Mouse (Mus musculus): ENCODE data around the gene Spred2. TPM values are rescaled to one million over a fixed set of nuclear protein-coding genes. Genes with fewer than 3 reads are reported as not detected.

The Spred2 gene
- total and polyA plus RNA-seq, 3 experiments, result 7.8 to 76.0 (median 25.9) TPM

GRCm38 (mm10) chr11:19911216-19911615, 13.0 kb upstream of the Spred2 start:
- Histone ChIP-seq H3K4me3 (ENCODE audit: control insufficient read depth in 1 of 2, insufficient read depth in 1 of 2, low read depth in 2 of 2, low read length in 2 of 2) (no peak overlapping the region), H3K27me3 (ENCODE audit: control insufficient read depth in 1 of 2, insufficient read depth in 2 of 2, low read length in 2 of 2) (no peaks in the 10 kb centered on the region), H3K4me1 (ENCODE audit: control insufficient read depth in 1 of 2, insufficient read depth in 2 of 2, low read length in 2 of 2) (no peaks in the 10 kb centered on the region), H3K9ac (ENCODE audit: control insufficient read depth, low read depth, low read length, poor library complexity, severe bottlenecking) (no peak overlapping the region), H3K36me3 (ENCODE audit: control insufficient read depth in 1 of 2, insufficient read depth in 2 of 2, low read length in 2 of 2) (no peaks in the 10 kb centered on the region), H3K9me3 (replicated peaks; ENCODE audit: insufficient read depth, low read length) (no peaks in the 10 kb centered on the region), H3K79me2 (ENCODE audit: control insufficient read depth, insufficient read depth, low read length, poor library complexity) (no peaks in the 10 kb centered on the region), H3K27ac (ENCODE audit: control insufficient read depth, low read depth, low read length) (no peak overlapping the region)
- DNase-seq (ENCODE audit: low read depth, low spot score), result no peak
- TF ChIP-seq MAX (IDR thresholded peaks at IDR 0.05; ENCODE audit: low read length), result no peak
- TF ChIP-seq MEF2A (IDR thresholded peaks at IDR 0.05; ENCODE audit: extremely low read depth, insufficient replicate concordance, low read depth, low read length, poor library complexity, severe bottlenecking), result no peak
- no peak for TF ChIP-seq ELF1 (IDR thresholded peaks at IDR 0.05; ENCODE audit: low read depth, low read length)
- no peak for TF ChIP-seq MAFK (IDR thresholded peaks at IDR 0.05; ENCODE audit: borderline replicate concordance, low read depth, low read length)
- no peak for TF ChIP-seq EP300 (IDR thresholded peaks at IDR 0.05; ENCODE audit: low read depth in 1 of 2, low read length in 2 of 2)
- TF ChIP-seq GABPA (IDR thresholded peaks at IDR 0.05; ENCODE audit: low read depth, low read length), result no peak
- no peak for TF ChIP-seq UBTF (IDR thresholded peaks at IDR 0.05; ENCODE audit: borderline replicate concordance, insufficient read depth, low read depth, low read length)
- no peak for TF ChIP-seq ZMIZ1 (IDR thresholded peaks at IDR 0.05; ENCODE audit: low read depth, low read length)
- no peak for TF ChIP-seq USF1 (IDR thresholded peaks at IDR 0.05; ENCODE audit: low read depth, low read length)
- no peak for TF ChIP-seq HCFC1 (IDR thresholded peaks at IDR 0.05; ENCODE audit: low read depth, low read length)
- TF ChIP-seq MYB (IDR thresholded peaks at IDR 0.05; ENCODE audit: low read depth, low read length), result no peak
- no peak for TF ChIP-seq NELFE (IDR thresholded peaks at IDR 0.05; ENCODE audit: low read depth, low read length)
- no peak for TF ChIP-seq ZNF384 (IDR thresholded peaks at IDR 0.05; ENCODE audit: low read depth, low read length)
- no peak for TF ChIP-seq TBP (IDR thresholded peaks at IDR 0.05; ENCODE audit: low read depth, low read length)
- TF ChIP-seq MYC (IDR thresholded peaks at IDR 0.05; ENCODE audit: low read depth, low read length), result no peak

- Histone ChIP-seq H3K4me3 (ENCODE audit: control insufficient read depth in 1 of 2, insufficient read depth in 1 of 2, low read depth in 2 of 2, low read length in 2 of 2) (no peak overlapping the region), H3K79me2 (ENCODE audit: control insufficient read depth, insufficient read depth, low read length, poor library complexity) (no peaks in the 10 kb centered on the region), H3K27me3 (ENCODE audit: control insufficient read depth in 1 of 2, insufficient read depth in 2 of 2, low read length in 2 of 2) (no peaks in the 10 kb centered on the region), H3K9me3 (replicated peaks; ENCODE audit: insufficient read depth, low read length) (no peaks in the 10 kb centered on the region), H3K36me3 (ENCODE audit: control insufficient read depth in 1 of 2, insufficient read depth in 2 of 2, low read length in 2 of 2) (no peaks in the 10 kb centered on the region), H3K27ac (ENCODE audit: control insufficient read depth, low read depth, low read length) (no peak overlapping the region), H3K9ac (ENCODE audit: control insufficient read depth, low read depth, low read length, poor library complexity, severe bottlenecking) (no peak overlapping the region), H3K4me1 (ENCODE audit: control insufficient read depth in 1 of 2, insufficient read depth in 2 of 2, low read length in 2 of 2) (no peaks in the 10 kb centered on the region)
- DNase-seq (ENCODE audit: low read depth, low spot score), result no peak
- TF ChIP-seq ZMIZ1 (IDR thresholded peaks at IDR 0.05; ENCODE audit: low read depth, low read length), result no peak
- no peak for TF ChIP-seq BHLHE40 (IDR thresholded peaks at IDR 0.05; ENCODE audit: borderline replicate concordance, low read depth, low read length)
- TF ChIP-seq RAD21 (IDR thresholded peaks at IDR 0.05; ENCODE audit: low read depth, low read length), result no peak
- TF ChIP-seq NELFE (IDR thresholded peaks at IDR 0.05; ENCODE audit: low read depth, low read length), result no peak
- no peak for TF ChIP-seq MAZ (IDR thresholded peaks at IDR 0.05; ENCODE audit: low read depth, low read length)
- TF ChIP-seq POLR2A (IDR thresholded peaks at IDR 0.05; ENCODE audit: control insufficient read depth in 1 of 2, insufficient read depth in 1 of 2, low read depth in 1 of 2, low read length in 2 of 2, poor library complexity in 1 of 2), result no peak
- TF ChIP-seq POLR2AphosphoS5 (IDR thresholded peaks at IDR 0.05; ENCODE audit: borderline replicate concordance, low read depth, low read length), result no peak
- TF ChIP-seq ZC3H11A (IDR thresholded peaks at IDR 0.05; ENCODE audit: low read depth, low read length), result no peak
- no peak for TF ChIP-seq MYB (IDR thresholded peaks at IDR 0.05; ENCODE audit: low read depth, low read length)
- no peak for TF ChIP-seq MEF2A (IDR thresholded peaks at IDR 0.05; ENCODE audit: extremely low read depth, insufficient replicate concordance, low read depth, low read length, poor library complexity, severe bottlenecking)
- no peak for TF ChIP-seq GABPA (IDR thresholded peaks at IDR 0.05; ENCODE audit: low read depth, low read length)
Observed at GRCm38 (mm10) chr11:19912179-19912578, 12.0 kb upstream of the Spred2 start.
